Mouse (Mus musculus) bone marrow macrophage, adult 2 months (primary cell): ENCODE results near the gene Slc4a8.

Experiments
- CTCF ChIP-seq: IDR thresholded peaks from 2 replicates; pipeline ENCODE4 v1.5.1; 2012; ENCODE audit warnings: low read depth, mild to moderate bottlenecking, low read length, moderate library complexity
- POLR2A ChIP-seq: IDR thresholded peaks from 2 replicates; pipeline ENCODE4 v1.6.1; 2012; ENCODE audit warnings: mild to moderate bottlenecking, low read depth, low read length, borderline replicate concordance

- TF ChIP-seq CTCF (no peak), POLR2A (no peak)
Observed at GRCm38 (mm10) chr15:100743238-100743637, 18.3 kb upstream of the Slc4a8 start.
